Mouse (Mus musculus): ENCODE data around the gene Jmjd4. TPM values are rescaled to one million over a fixed set of nuclear protein-coding genes. Genes with fewer than 3 reads are reported as not detected.

Gene Jmjd4
- polyA plus RNA-seq (2015; fragmentation: Nextera tagmentation; extraction: Ambion mirVana), result 12.5 and 13.0 TPM in 2 replicates

- peak; percentile 97 for ATAC-seq
- Histone ChIP-seq H3K4me1 (peaks cover 30% of the 10 kb centered on the region), H3K36me3 (ENCODE audit: poor library complexity, severe bottlenecking) (peaks cover 29% of the 10 kb centered on the region), H3K9ac (peak within 1 kb of the TSS; percentile 79), H3K9me3 (replicated peaks) (no peaks in the 10 kb centered on the region), H3K27me3 (no peaks in the 10 kb centered on the region), H3K4me2 (peak within 1 kb of the TSS; percentile 96), H3K4me3 (peak within 1 kb of the TSS; percentile 83), H3K27ac (peak within 1 kb of the TSS; percentile 79; the same call in 1 of the 2 replicates)
- under 1% methylated on average over 31 of the region's 40 CpGs for WGBS
Observed at GRCm38 (mm10) chr11:59449741-59450229, at the start of gene Jmjd4. TSS of gene Jmjd4 (plus strand) at chr11:59450045.

- H3K36me3 ChIP-seq (ENCODE audit: poor library complexity, severe bottlenecking), result peaks cover 27% of the 10 kb centered on the region
- no peak overlapping the region for H3K27ac ChIP-seq
- H3K27me3 ChIP-seq, result no peaks in the 10 kb centered on the region
- ATAC-seq, result no peak
- no peak overlapping the region for H3K9ac ChIP-seq
- H3K9me3 ChIP-seq (replicated peaks), result no peaks in the 10 kb centered on the region
- WGBS, result 81% methylated on average over 2 of the region's 2 CpGs
- no peaks in the 10 kb centered on the region for H3K4me1 ChIP-seq
- H3K4me3 ChIP-seq, result no peak overlapping the region
- H3K4me2 ChIP-seq, result no peak overlapping the region
Observed at GRCm38 (mm10) chr11:59400876-59401275, 49.0 kb upstream of the Jmjd4 start.

GRCm38 (mm10) chr11:59405761-59406160 lies 44.1 kb upstream of the Jmjd4 start:
- Histone ChIP-seq H3K36me3 (ENCODE audit: poor library complexity, severe bottlenecking) (peaks cover 66% of the 10 kb centered on the region), H3K9ac (no peak overlapping the region), H3K4me3 (no peak overlapping the region)

GRCm38 (mm10) chr11:59410851-59411250 lies 39.0 kb upstream of the Jmjd4 start:
- no peak overlapping the region for H3K4me2 ChIP-seq
- no peaks in the 10 kb centered on the region for H3K27me3 ChIP-seq
- WGBS, result 88% methylated on average over 2 of the region's 2 CpGs
- no peak overlapping the region for H3K9ac ChIP-seq
- H3K9me3 ChIP-seq (replicated peaks), result no peaks in the 10 kb centered on the region
- no peak overlapping the region for H3K4me3 ChIP-seq
- H3K4me1 ChIP-seq, result peaks cover 10% of the 10 kb centered on the region
- ATAC-seq, result no peak
- peaks cover 65% of the 10 kb centered on the region for H3K36me3 ChIP-seq (ENCODE audit: poor library complexity, severe bottlenecking)
- no peak overlapping the region for H3K27ac ChIP-seq

More at GRCm38 (mm10) chr11:59405761-59406160, 44.1 kb upstream of the Jmjd4 start:
- H3K27ac ChIP-seq, result no peak overlapping the region
- WGBS, result 81% methylated on average over 1 of the region's 1 CpGs
- H3K9me3 ChIP-seq (replicated peaks), result no peaks in the 10 kb centered on the region
- no peak overlapping the region for H3K4me2 ChIP-seq
- H3K27me3 ChIP-seq, result no peaks in the 10 kb centered on the region
- no peak for ATAC-seq
- H3K4me1 ChIP-seq, result no peaks in the 10 kb centered on the region

GRCm38 (mm10) chr11:59412058-59412457 lies 37.8 kb upstream of the Jmjd4 start:
- no peaks in the 10 kb centered on the region for H3K9me3 ChIP-seq (replicated peaks)
- 58% methylated on average over 6 of the region's 6 CpGs for WGBS
- H3K4me1 ChIP-seq, result peaks cover 10% of the 10 kb centered on the region
- peak overlapping the region; percentile 48; the same call in 1 of the 2 replicates for H3K27ac ChIP-seq
- peaks cover 61% of the 10 kb centered on the region for H3K36me3 ChIP-seq (ENCODE audit: poor library complexity, severe bottlenecking)
- H3K27me3 ChIP-seq, result no peaks in the 10 kb centered on the region
- no peak for ATAC-seq
- H3K9ac ChIP-seq, result no peak overlapping the region
- no peak overlapping the region for H3K4me3 ChIP-seq
- H3K4me2 ChIP-seq, result no peak overlapping the region

- WGBS, result 86% methylated on average over 13 of the region's 13 CpGs
- no peak for ATAC-seq
- peaks cover 58% of the 10 kb centered on the region for H3K36me3 ChIP-seq (ENCODE audit: poor library complexity, severe bottlenecking)
- no peaks in the 10 kb centered on the region for H3K9me3 ChIP-seq (replicated peaks)
- 0 out of 2 replicates have a peak overlapping the region, but pooled peaks have one; percentile 48 for H3K27ac ChIP-seq
- no peak overlapping the region for H3K4me2 ChIP-seq
- no peak overlapping the region for H3K9ac ChIP-seq
- no peaks in the 10 kb centered on the region for H3K27me3 ChIP-seq
- H3K4me1 ChIP-seq, result peaks cover 10% of the 10 kb centered on the region
- no peak overlapping the region for H3K4me3 ChIP-seq
Observed at GRCm38 (mm10) chr11:59412999-59413863, 36.6 kb upstream of the Jmjd4 start.

GRCm38 (mm10) chr11:59418708-59419107 lies 31.1 kb upstream of the Jmjd4 start:
- ATAC-seq, result no peak
- no peak overlapping the region for H3K9ac ChIP-seq
- no peaks in the 10 kb centered on the region for H3K27me3 ChIP-seq
- no peak overlapping the region for H3K4me2 ChIP-seq
- H3K4me1 ChIP-seq, result no peaks in the 10 kb centered on the region
- no peak overlapping the region for H3K4me3 ChIP-seq
- H3K9me3 ChIP-seq (replicated peaks), result no peaks in the 10 kb centered on the region
- H3K27ac ChIP-seq, result no peak overlapping the region
- H3K36me3 ChIP-seq (ENCODE audit: poor library complexity, severe bottlenecking), result peaks cover 87% of the 10 kb centered on the region
- WGBS, result 88% methylated on average over 5 of the region's 5 CpGs

- no peaks in the 10 kb centered on the region for H3K9me3 ChIP-seq (replicated peaks)
- H3K4me2 ChIP-seq, result no peak overlapping the region
- no peaks in the 10 kb centered on the region for H3K4me1 ChIP-seq
- no peaks in the 10 kb centered on the region for H3K27me3 ChIP-seq
- WGBS, result 95% methylated on average over 8 of the region's 8 CpGs
- peaks cover 93% of the 10 kb centered on the region for H3K36me3 ChIP-seq (ENCODE audit: poor library complexity, severe bottlenecking)
- H3K9ac ChIP-seq, result no peak overlapping the region
- ATAC-seq, result no peak
- H3K27ac ChIP-seq, result no peak overlapping the region
- no peak overlapping the region for H3K4me3 ChIP-seq
Observed at GRCm38 (mm10) chr11:59421436-59421835, 28.4 kb upstream of the Jmjd4 start.

GRCm38 (mm10) chr11:59421967-59422366 lies 27.9 kb upstream of the Jmjd4 start:
- Histone ChIP-seq H3K4me2 (no peak overlapping the region), H3K27me3 (no peaks in the 10 kb centered on the region), H3K27ac (no peak overlapping the region), H3K4me3 (no peak overlapping the region), H3K9ac (no peak overlapping the region), H3K4me1 (no peaks in the 10 kb centered on the region), H3K36me3 (ENCODE audit: poor library complexity, severe bottlenecking) (peaks cover 93% of the 10 kb centered on the region), H3K9me3 (replicated peaks) (no peaks in the 10 kb centered on the region)
- ATAC-seq, result no peak
- 90% methylated on average over 2 of the region's 2 CpGs for WGBS

- H3K9ac ChIP-seq, result no peak overlapping the region
- ATAC-seq, result no peak
- no peak overlapping the region for H3K4me3 ChIP-seq
- no peak overlapping the region for H3K4me2 ChIP-seq
- no peaks in the 10 kb centered on the region for H3K9me3 ChIP-seq (replicated peaks)
- H3K27me3 ChIP-seq, result no peaks in the 10 kb centered on the region
- peaks cover 96% of the 10 kb centered on the region for H3K36me3 ChIP-seq (ENCODE audit: poor library complexity, severe bottlenecking)
- H3K4me1 ChIP-seq, result no peaks in the 10 kb centered on the region
- WGBS, result 91% methylated on average over 5 of the region's 5 CpGs
- H3K27ac ChIP-seq, result no peak overlapping the region
Observed at GRCm38 (mm10) chr11:59423010-59423588, 26.7 kb upstream of the Jmjd4 start.

- no peaks in the 10 kb centered on the region for H3K27me3 ChIP-seq
- no peak overlapping the region for H3K9ac ChIP-seq
- no peaks in the 10 kb centered on the region for H3K9me3 ChIP-seq (replicated peaks)
- H3K36me3 ChIP-seq (ENCODE audit: poor library complexity, severe bottlenecking), result peaks cover 77% of the 10 kb centered on the region
- no peak overlapping the region for H3K4me2 ChIP-seq
- 76% methylated on average over 7 of the region's 7 CpGs for WGBS
- H3K4me1 ChIP-seq, result no peaks in the 10 kb centered on the region
- ATAC-seq, result no peak
- no peak overlapping the region for H3K4me3 ChIP-seq
- H3K27ac ChIP-seq, result no peak overlapping the region
Observed at GRCm38 (mm10) chr11:59425671-59426101, 24.2 kb upstream of the Jmjd4 start.

GRCm38 (mm10) chr11:59428057-59428660 lies 21.7 kb upstream of the Jmjd4 start:
- WGBS, result 93% methylated on average over 9 of the region's 9 CpGs

More at GRCm38 (mm10) chr11:59428057-59428660, 21.7 kb upstream of the Jmjd4 start:
- no peak overlapping the region for H3K4me3 ChIP-seq
- no peak overlapping the region for H3K27ac ChIP-seq
- no peak overlapping the region for H3K4me2 ChIP-seq
- ATAC-seq, result no peak
- H3K4me1 ChIP-seq, result no peaks in the 10 kb centered on the region
- no peak overlapping the region for H3K9ac ChIP-seq
- no peaks in the 10 kb centered on the region for H3K9me3 ChIP-seq (replicated peaks)
- peaks cover 77% of the 10 kb centered on the region for H3K36me3 ChIP-seq (ENCODE audit: poor library complexity, severe bottlenecking)
- no peaks in the 10 kb centered on the region for H3K27me3 ChIP-seq

Measured in forebrain, embryonic 13.5 days (tissue).